Mouse (Mus musculus) ES-Bruce4 (cell line): ENCODE results near the gene Tcf7l1. TPM values are rescaled to one million over a fixed set of nuclear protein-coding genes. Genes with fewer than 3 reads are reported as not detected.

Experiments
- H3K27ac ChIP-seq: 2 replicates; pipeline ENCODE4 v1.5.1; 2012; ENCODE audit warnings: low read length, inconsistent platforms; ENCODE audit not compliant: insufficient read depth
- H3K27me3 ChIP-seq: 2 replicates; pipeline ENCODE4 v1.6.1; 2012; ENCODE audit warnings: mild to moderate bottlenecking, low read length, inconsistent platforms; ENCODE audit not compliant: control insufficient read depth, poor library complexity, insufficient read depth, severe bottlenecking
- H3K36me3 ChIP-seq: 2 replicates; pipeline ENCODE4 v1.6.1; 2012; ENCODE audit warnings: inconsistent platforms, mild to moderate bottlenecking, low read length, moderate library complexity; ENCODE audit not compliant: control insufficient read depth, poor library complexity, insufficient read depth, severe bottlenecking
- H3K4me1 ChIP-seq: one replicate; pipeline ENCODE4 v1.8.1; 2011; ENCODE audit warnings: low read length; ENCODE audit not compliant: control insufficient read depth, insufficient read depth
- H3K4me3 ChIP-seq: 2 replicates; pipeline ENCODE4 v1.5.1; 2011; ENCODE audit warnings: low read depth, mild to moderate bottlenecking, low read length
- H3K9ac ChIP-seq: 2 replicates; pipeline ENCODE4 v1.6.1; 2012; ENCODE audit warnings: low read depth, mild to moderate bottlenecking, inconsistent platforms; ENCODE audit not compliant: poor library complexity, severe bottlenecking
- H3K9me3 ChIP-seq: replicated peaks from 2 replicates; pipeline ENCODE4 v1.6.1; 2012; ENCODE audit warnings: mild to moderate bottlenecking, low read length, inconsistent platforms; ENCODE audit not compliant: control insufficient read depth, poor library complexity, insufficient read depth, severe bottlenecking
- CTCF ChIP-seq: IDR thresholded peaks from one replicate; pipeline ENCODE4 v1.8.1; 2011; ENCODE audit warnings: low read depth, low read length
- EP300 ChIP-seq: IDR thresholded peaks from 2 replicates; pipeline ENCODE4 v1.6.1; 2011; ENCODE audit warnings: low read depth, low read length; ENCODE audit not compliant: insufficient read depth
- POLR2A ChIP-seq: IDR thresholded peaks from one replicate; pipeline ENCODE4 v1.8.1; 2011; ENCODE audit warnings: low read length; ENCODE audit not compliant: insufficient read depth
- polyA plus RNA-seq: library from polyadenylated mRNA; stranded (reverse); fragments of >200 nt; gene quantifications from 2 replicates; pipeline ENCODE4 v1.2.4, GENCODE M21; 2011; ENCODE audit warnings: low read depth; ENCODE audit not compliant: missing spikeins, insufficient read depth, insufficient read length

The Tcf7l1 gene
- polyA plus RNA-seq, 1 experiment, result 84.8 TPM

DNA sequence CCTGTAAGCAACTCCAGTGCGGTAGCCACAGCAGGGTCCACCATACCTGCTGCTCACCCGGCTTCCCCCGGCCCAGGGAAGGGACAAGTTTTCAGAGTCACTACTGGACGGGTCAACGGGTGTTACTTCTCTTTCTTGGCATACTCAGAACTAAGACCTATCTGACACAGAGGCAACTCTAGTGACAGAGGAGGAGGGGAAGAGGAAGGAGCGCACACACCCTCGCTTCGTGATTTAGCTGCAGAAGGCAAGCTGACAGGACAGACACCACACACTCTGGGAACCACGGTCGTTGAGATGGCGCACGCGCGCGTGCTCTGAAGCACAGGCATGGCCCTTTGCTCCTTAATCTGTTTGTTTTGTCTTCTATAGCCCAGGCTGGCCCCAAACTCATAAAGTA, 36.2 kb downstream of the Tcf7l1 start:
- Histone ChIP-seq H3K36me3 (no peaks in the 10 kb centered on the region), H3K4me3 (no peak overlapping the region), H3K4me1 (peaks cover 13% of the 10 kb centered on the region), H3K9me3 (no peaks in the 10 kb centered on the region), H3K27me3 (no peaks in the 10 kb centered on the region), H3K9ac (no peak overlapping the region), H3K27ac (no peak overlapping the region)
- TF ChIP-seq POLR2A (no peak), EP300 (0 out of 2 replicates have a peak, but pooled peaks have one; percentile 3), CTCF (no peak)

DNA sequence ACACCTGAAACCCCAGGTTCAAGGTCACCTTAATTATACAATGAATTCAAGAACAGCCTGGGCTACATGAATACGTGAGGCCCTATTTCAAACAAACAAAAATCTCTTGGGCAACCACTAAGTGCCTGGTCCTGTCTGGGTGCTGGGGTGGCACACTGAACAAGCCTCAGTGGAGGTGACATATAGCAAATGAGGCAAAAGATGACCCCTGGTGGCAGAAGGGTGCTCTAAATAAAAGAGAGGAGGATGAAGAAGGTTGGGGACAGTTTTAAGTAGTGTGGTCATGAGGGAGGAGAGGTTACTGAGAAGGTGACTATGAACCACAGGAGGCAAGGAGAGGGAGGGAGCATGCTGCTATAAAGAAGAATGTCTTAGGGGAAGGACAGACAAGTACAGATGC, 37.8 kb downstream of the Tcf7l1 start:
- Histone ChIP-seq H3K4me1 (peaks cover 13% of the 10 kb centered on the region), H3K4me3 (no peak overlapping the region), H3K9me3 (no peaks in the 10 kb centered on the region), H3K27ac (no peak overlapping the region), H3K9ac (no peak overlapping the region), H3K36me3 (no peaks in the 10 kb centered on the region), H3K27me3 (no peaks in the 10 kb centered on the region)
- TF ChIP-seq POLR2A (no peak), CTCF (no peak), EP300 (no peak)

DNA sequence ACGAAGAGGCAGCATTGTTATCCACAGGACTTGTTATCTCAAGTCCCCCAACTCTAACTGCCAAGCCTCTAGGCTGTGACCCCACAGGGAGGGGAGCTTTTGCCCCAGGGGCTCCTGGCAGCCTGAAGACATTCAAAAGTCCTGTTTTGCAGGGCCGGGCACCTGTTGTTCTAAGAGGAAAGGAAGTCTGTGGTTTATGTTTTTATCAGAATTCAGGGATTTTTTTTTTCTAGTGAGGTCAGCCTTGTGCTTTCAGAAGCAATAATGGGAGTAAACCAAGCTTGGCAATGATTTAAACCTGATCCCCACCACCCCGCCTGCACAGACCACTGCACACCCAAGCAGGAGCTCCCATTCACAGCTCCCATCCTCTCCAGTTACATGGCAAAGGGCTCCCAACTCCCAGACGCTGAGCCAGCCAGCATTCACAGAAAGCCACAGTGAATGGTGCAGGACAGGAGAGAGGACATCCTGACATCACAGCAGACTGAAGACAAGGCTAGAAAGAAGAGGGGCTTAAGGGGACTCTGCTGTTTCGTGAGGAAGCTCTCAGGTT, 40.1 kb downstream of the Tcf7l1 start:
- H3K27me3 ChIP-seq, result no peaks in the 10 kb centered on the region
- no peak overlapping the region for H3K9ac ChIP-seq
- peaks cover 14% of the 10 kb centered on the region for H3K4me1 ChIP-seq
- TF ChIP-seq POLR2A (no peak), CTCF (no peak), EP300 (peak; percentile 66; the same call in 1 of the 2 replicates)
- peak overlapping the region; percentile 40 for H3K27ac ChIP-seq
- no peaks in the 10 kb centered on the region for H3K9me3 ChIP-seq
- H3K4me3 ChIP-seq, result no peak overlapping the region
- no peaks in the 10 kb centered on the region for H3K36me3 ChIP-seq

DNA sequence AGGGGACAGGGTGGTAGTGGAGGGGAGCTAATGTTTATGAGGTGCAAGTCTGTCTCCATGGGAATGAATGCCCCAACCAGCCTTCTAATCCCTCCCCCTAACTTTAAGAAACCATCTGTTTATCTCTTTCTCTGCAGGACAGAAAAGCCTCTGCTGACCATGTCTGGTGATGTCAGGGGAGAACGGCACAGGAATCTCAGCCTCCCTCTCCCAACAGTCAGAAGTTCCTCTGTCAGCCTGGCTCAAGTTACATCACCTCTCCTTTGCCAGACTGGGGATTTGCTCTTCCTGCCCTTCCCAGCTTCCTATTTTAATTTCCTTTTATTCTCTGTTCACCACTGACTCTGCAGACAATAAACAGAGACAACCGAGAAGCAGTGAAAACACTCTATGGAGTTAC, 40.6 kb downstream of the Tcf7l1 start:
- Histone ChIP-seq H3K4me1 (peaks cover 10% of the 10 kb centered on the region), H3K9me3 (no peaks in the 10 kb centered on the region), H3K27ac (peak overlapping the region; percentile 40), H3K9ac (no peak overlapping the region), H3K36me3 (no peaks in the 10 kb centered on the region), H3K4me3 (no peak overlapping the region), H3K27me3 (no peaks in the 10 kb centered on the region)
- no peak for TF ChIP-seq EP300
- TF ChIP-seq CTCF, result no peak
- TF ChIP-seq POLR2A, result no peak

DNA sequence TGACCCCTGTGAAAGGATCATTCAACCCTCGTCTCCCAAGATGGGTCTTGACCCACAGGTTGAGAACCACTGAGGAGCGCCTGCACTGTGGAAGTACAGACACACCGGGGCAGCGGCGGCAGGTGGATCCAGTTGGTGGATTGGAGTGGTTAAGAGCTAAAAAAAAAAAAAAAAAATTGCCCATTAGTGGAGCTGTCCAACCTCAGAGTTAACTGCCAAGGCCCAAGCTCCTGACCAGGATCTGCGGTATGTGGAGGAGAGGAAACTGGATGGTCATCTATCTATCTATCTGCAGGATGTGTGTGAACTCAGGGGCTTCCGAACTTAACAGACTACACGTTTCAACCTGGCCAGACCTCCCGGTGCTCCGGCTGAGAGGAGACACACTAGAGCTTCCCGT, 41.2 kb downstream of the Tcf7l1 start:
- Histone ChIP-seq H3K27me3 (no peaks in the 10 kb centered on the region), H3K4me3 (no peak overlapping the region), H3K9me3 (no peaks in the 10 kb centered on the region), H3K36me3 (no peaks in the 10 kb centered on the region), H3K9ac (no peak overlapping the region), H3K4me1 (peaks cover 8% of the 10 kb centered on the region), H3K27ac (no peak overlapping the region; the same call in 1 of the 2 replicates)
- TF ChIP-seq CTCF, result no peak

DNA sequence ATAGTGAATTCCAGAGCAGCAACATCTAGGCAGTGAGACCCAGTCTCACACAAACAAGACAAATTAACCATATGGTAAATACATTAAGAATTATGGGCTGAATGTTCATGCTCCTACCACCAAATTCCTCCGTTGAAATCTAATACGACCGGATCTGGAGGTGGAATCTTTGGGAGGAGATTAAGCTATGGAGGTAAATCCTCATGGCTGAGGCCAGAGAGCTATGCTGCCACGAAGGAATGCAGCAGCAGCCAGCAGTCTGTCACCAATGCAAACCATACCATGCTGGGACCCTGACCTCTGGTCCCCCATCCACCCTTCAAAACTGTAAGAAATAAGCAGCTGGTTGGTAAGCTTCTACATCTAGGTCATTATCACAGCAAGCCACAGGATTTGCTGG, 41.9 kb downstream of the Tcf7l1 start:
- no peak overlapping the region for H3K9ac ChIP-seq
- no peak overlapping the region for H3K27ac ChIP-seq
- H3K4me1 ChIP-seq, result peaks cover 6% of the 10 kb centered on the region
- no peak overlapping the region for H3K4me3 ChIP-seq
- no peaks in the 10 kb centered on the region for H3K27me3 ChIP-seq
- no peaks in the 10 kb centered on the region for H3K9me3 ChIP-seq
- TF ChIP-seq EP300 (no peak), CTCF (no peak), POLR2A (no peak)
- no peaks in the 10 kb centered on the region for H3K36me3 ChIP-seq
